ENCODE assay signal across 9 mouse cellular contexts in genomic region chr11:83927097-83927496, GRCm38 (mm10). TPM values are rescaled to one million over a fixed set of nuclear protein-coding genes. Genes with fewer than 3 reads are reported as not detected.
A peak's percentile ranks its signal among the peaks of the same experiment; 100 is the strongest.
DNase-seq lines count a peak whose midpoint lies in the region; ATAC-seq and TF ChIP-seq lines count a peak whose summit lies in the region.
"Had no signal": no experiment of that assay in that cellular context is flagged by ENCODE, and none has a peak within 500 bp of the region (broad histone marks: within the 10 kb centered on the region; RNA-seq: fewer than 3 reads in every experiment).

No protein-coding gene starts in this region.

- no peak overlapping the region for H3K4me2 ChIP-seq in hindbrain, postnatal 0 days (ENCODE audit: low read depth, low read length)
- no peak overlapping the region for H3K4me2 ChIP-seq in hindbrain, embryonic 12.5 days (replicated peaks)
- H3K4me2 ChIP-seq in kidney, embryonic 14.5 days (replicated peaks; ENCODE audit: low read depth, low read length): no peak overlapping the region

- no peak for DNase-seq in hindbrain, postnatal 0 days (ENCODE audit: low spot score)
- peak; percentile 68 for DNase-seq in A20 (ENCODE audit: low read depth, low spot score)
- DNase-seq in Patski (ENCODE audit: low read depth, low spot score): no peak
- DNase-seq in induced T-regulatory cell, adult 2 months (ENCODE audit: low read depth): peak; percentile 58
- DNase-seq in urinary bladder, adult 2 months (ENCODE audit: low spot score): no peak
- no peak for DNase-seq in ovary, postnatal 36 days (ENCODE audit: low spot score)

- POLR2A ChIA-PET in Patski (lab: Charles Lee): interaction anchor here (0.6 to 1.1 kb wide), 6 partner anchors 35 to 83 kb away, joined by 3 to 8 read pairs (median 4); no protein-coding TSS in a partner anchor

- no peak overlapping the region for H3K9ac ChIP-seq in hindbrain, postnatal 0 days (replicated peaks; ENCODE audit: low read length)
- H3K9ac ChIP-seq in hindbrain, embryonic 12.5 days: no peak overlapping the region
- no peak overlapping the region for H3K9ac ChIP-seq in kidney, embryonic 14.5 days (ENCODE audit: low read depth, low read length)

- CTCF ChIA-PET in Patski (lab: Charles Lee): interaction anchor here (0.8 to 2.9 kb wide), 21 partner anchors 10 to 138 kb away, joined by 3 to 12 read pairs (median 4); partner anchors contain the start of gene Hnf1b

- H3K36me3 ChIP-seq in hindbrain, postnatal 0 days (ENCODE audit: insufficient read depth, low read length): no peaks in the 10 kb centered on the region
- no peaks in the 10 kb centered on the region for H3K36me3 ChIP-seq in hindbrain, embryonic 12.5 days
- H3K36me3 ChIP-seq in kidney, embryonic 14.5 days (ENCODE audit: control insufficient read depth, insufficient read depth, low read length): no peaks in the 10 kb centered on the region

- no peak overlapping the region for H3K27ac ChIP-seq in hindbrain, postnatal 0 days
- H3K27ac ChIP-seq in hindbrain, embryonic 12.5 days: no peak overlapping the region
- H3K27ac ChIP-seq in kidney, embryonic 14.5 days (ENCODE audit: low read depth, low read length): no peak overlapping the region

- no peaks in the 10 kb centered on the region for H3K9me3 ChIP-seq in hindbrain, postnatal 0 days (ENCODE audit: low read length)
- H3K9me3 ChIP-seq in hindbrain, embryonic 12.5 days (replicated peaks): no peaks in the 10 kb centered on the region
- H3K9me3 ChIP-seq in kidney, embryonic 14.5 days (ENCODE audit: control insufficient read depth, low read length): no peaks in the 10 kb centered on the region

- in situ Hi-C loops in Patski (cut with MboI; ENCODE audit: low pct_unique_long_range_greater_than_20kb): no loop called here

- H3K4me1 ChIP-seq in hindbrain, postnatal 0 days (ENCODE audit: insufficient read depth, low read length): no peaks in the 10 kb centered on the region
- no peaks in the 10 kb centered on the region; the same call in 1 of the 2 replicates for H3K4me1 ChIP-seq in hindbrain, embryonic 12.5 days
- no peaks in the 10 kb centered on the region for H3K4me1 ChIP-seq in kidney, embryonic 14.5 days (ENCODE audit: control insufficient read depth, insufficient read depth, low read length)

- WGBS in hindbrain, postnatal 0 days: 57% methylated on average over 3 of the region's 3 CpGs
- WGBS in hindbrain, embryonic 12.5 days: 58% methylated on average over 3 of the region's 3 CpGs
- 63% methylated on average over 3 of the region's 3 CpGs for WGBS in kidney, embryonic 14.5 days

- peak; percentile 61 for TF ChIP-seq CTCF in hindbrain, postnatal 0 days (IDR thresholded peaks at IDR 0.05; ENCODE audit: low read depth)
- peak; percentile 84 for TF ChIP-seq CTCF in Patski (IDR thresholded peaks at IDR 0.05)

- H3K27me3 ChIP-seq in hindbrain, postnatal 0 days (ENCODE audit: insufficient read depth, low read length): no peaks in the 10 kb centered on the region
- peaks cover 7% of the 10 kb centered on the region; the same call in 1 of the 2 replicates for H3K27me3 ChIP-seq in hindbrain, embryonic 12.5 days
- H3K27me3 ChIP-seq in Patski: no peaks in the 10 kb centered on the region
- no peaks in the 10 kb centered on the region for H3K27me3 ChIP-seq in kidney, embryonic 14.5 days (ENCODE audit: control insufficient read depth, insufficient read depth, low read length)

- ATAC-seq in hindbrain, postnatal 0 days: no peak
- no peak for ATAC-seq in hindbrain, embryonic 12.5 days (ENCODE audit: low FRiP score)
- ATAC-seq in Patski: no peak
- no peak for ATAC-seq in kidney, embryonic 14.5 days (ENCODE audit: low FRiP score, low TSS enrichment)

- H3K4me3 ChIP-seq in hindbrain, postnatal 0 days (ENCODE audit: low read length): no peak overlapping the region
- H3K4me3 ChIP-seq in hindbrain, embryonic 12.5 days: no peak overlapping the region
- no peak overlapping the region for H3K4me3 ChIP-seq in kidney, embryonic 14.5 days (ENCODE audit: low read length)
- H3K4me3 ChIP-seq: myocyte had no signal

RNA-seq across cellular contexts. Expression of gene Ddx52, which starts 14.8 kb away (rescaled TPM):
- 14.5 and 17.9 TPM in 2 replicates for total RNA-seq in hindbrain, postnatal 0 days (2014; rRNA removed)
- 19.2 and 20.2 TPM in 2 replicates for polyA plus RNA-seq in hindbrain, postnatal 0 days (2015; fragmentation: Nextera tagmentation; extraction: Ambion mirVana)
- polyA plus RNA-seq in hindbrain, embryonic 12.5 days (2016; fragmentation: Nextera tagmentation; extraction: Ambion mirVana): 33.8 and 34.0 TPM in 2 replicates
- polyA plus RNA-seq in Patski (2021): 43.0 TPM
- polyA plus RNA-seq in urinary bladder, adult 2 months (2012; rRNA removed): 18.5 and 19.5 TPM in 2 replicates
- 43.7 and 47.6 TPM in 2 replicates for polyA plus RNA-seq in kidney, embryonic 14.5 days (2014; fragmentation: Nextera tagmentation; extraction: Ambion mirVana)

RNA-seq across cellular contexts. Expression of gene Synrg, which starts 37.1 kb away (rescaled TPM):
- total RNA-seq in hindbrain, postnatal 0 days (2014; rRNA removed): 26.8 and 29.2 TPM in 2 replicates
- polyA plus RNA-seq in hindbrain, postnatal 0 days (2015; fragmentation: Nextera tagmentation; extraction: Ambion mirVana): 14.5 and 15.0 TPM in 2 replicates
- 29.2 and 31.1 TPM in 2 replicates for polyA plus RNA-seq in hindbrain, embryonic 12.5 days (2016; fragmentation: Nextera tagmentation; extraction: Ambion mirVana)
- 34.3 TPM for polyA plus RNA-seq in Patski (2021)
- 17.5 and 20.4 TPM in 2 replicates for polyA plus RNA-seq in urinary bladder, adult 2 months (2012; rRNA removed)
- polyA plus RNA-seq in kidney, embryonic 14.5 days (2014; fragmentation: Nextera tagmentation; extraction: Ambion mirVana): 9.3 and 11.6 TPM in 2 replicates

Comparison
In these comparisons a context has a peak if more than half of its experiments do, and no peak if none do; other contexts are left out.
1. DNase-seq: peak in A20 (single experiment) and induced T-regulatory cell, adult 2 months (single experiment); none in hindbrain, postnatal 0 days (single experiment), Patski (single experiment), urinary bladder, adult 2 months (single experiment) and ovary, postnatal 36 days (single experiment).